Mouse (Mus musculus) neural tube, embryonic 15.5 days (tissue): ENCODE data around the gene Mettl23. TPM values are rescaled to one million over a fixed set of nuclear protein-coding genes. Genes with fewer than 3 reads are reported as not detected.
A peak's percentile ranks its signal among the peaks of the same experiment; 100 is the strongest.

Experiments
- ATAC-seq: fragments of 200-750 bp; cut with Nextera tagmentation; 2 replicates; pipeline ENCODE4 v1.8.0; 2017; ENCODE audit warnings: mild to moderate bottlenecking, moderate TSS enrichment, moderate library complexity; ENCODE audit not compliant: low FRiP score
- H3K27ac ChIP-seq: fragments of 300-500 bp; sonication (generic); replicated peaks from 2 replicates; pipeline ENCODE4 v1.5.1; 2015; ENCODE audit warnings: mild to moderate bottlenecking, inconsistent platforms
- H3K27me3 ChIP-seq: fragments of 300-500 bp; sonication (generic); replicated peaks from 2 replicates; pipeline ENCODE4 v1.6.1; 2015; ENCODE audit warnings: inconsistent platforms
- H3K36me3 ChIP-seq: fragments of 300-500 bp; sonication (generic); 2 replicates; pipeline ENCODE4 v1.6.1; 2015; ENCODE audit warnings: inconsistent platforms
- H3K4me1 ChIP-seq: fragments of 300-500 bp; sonication (generic); 2 replicates; pipeline ENCODE4 v1.6.1; 2015; ENCODE audit warnings: inconsistent platforms
- H3K4me2 ChIP-seq: fragments of 300-500 bp; sonication (generic); 2 replicates; pipeline ENCODE4 v1.6.1; 2015; ENCODE audit warnings: inconsistent platforms, mild to moderate bottlenecking, moderate library complexity
- H3K4me3 ChIP-seq: fragments of 300-500 bp; sonication (generic); replicated peaks from 2 replicates; pipeline ENCODE4 v1.5.1; 2015; ENCODE audit warnings: mild to moderate bottlenecking, inconsistent platforms
- H3K9ac ChIP-seq: fragments of 300-500 bp; sonication (generic); replicated peaks from 2 replicates; pipeline ENCODE4 v1.6.1; 2015; ENCODE audit warnings: mild to moderate bottlenecking, inconsistent platforms
- H3K9me3 ChIP-seq: fragments of 300-500 bp; sonication (generic); replicated peaks from 2 replicates; pipeline ENCODE4 v1.6.1; 2016; ENCODE audit warnings: inconsistent platforms
- WGBS: fragments of 180-500 bp; shearing (Covaris S2); methylation state at CpG from one replicate; pipeline ENCODE4 v1.1.7; 2015; ENCODE audit warnings: mixed read lengths; 5-methylcytosine and 5-hydroxymethylcytosine counted together
- polyA plus RNA-seq: library from polyadenylated mRNA; unstranded; fragments of >200 nt; fragmentation: Nextera tagmentation; extraction: Ambion mirVana; gene quantifications from 2 replicates; pipeline ENCODE4 v1.2.1, GENCODE M21; 2015

Mettl23 gene
- 64.7 and 66.7 TPM in 2 replicates for polyA plus RNA-seq

- under 1% methylated on average over 72 of the region's 72 CpGs for WGBS
These were observed at the start of gene Mettl23, which contains the start of gene Jmjd6 for GRCm38 (mm10) chr11:116843261-116844233. TSS of gene Mettl23 (plus strand) at chr11:116843278. TSS of gene Jmjd6 (minus strand) at chr11:116843449.

GRCm38 (mm10) chr11:116799364-116799763, 43.7 kb upstream of the Mettl23 start:
- WGBS: 84% methylated on average over 5 of the region's 5 CpGs
- H3K9me3 ChIP-seq: no peaks in the 10 kb centered on the region
- no peak overlapping the region for H3K9ac ChIP-seq
- no peak for ATAC-seq
- no peaks in the 10 kb centered on the region for H3K4me1 ChIP-seq
- no peak overlapping the region for H3K4me2 ChIP-seq
- H3K27me3 ChIP-seq: no peaks in the 10 kb centered on the region
- no peak overlapping the region for H3K27ac ChIP-seq
- no peak overlapping the region for H3K4me3 ChIP-seq
- no peaks in the 10 kb centered on the region for H3K36me3 ChIP-seq

More at GRCm38 (mm10) chr11:116843261-116844233, at the start of gene Mettl23, which contains the start of gene Jmjd6:
- Histone ChIP-seq H3K9me3 (no peaks in the 10 kb centered on the region), H3K4me3 (peak within 1 kb of the TSS; percentile 94), H3K36me3 (peaks cover 30% of the 10 kb centered on the region), H3K27ac (peak within 1 kb of the TSS; percentile 99), H3K4me1 (peaks cover 51% of the 10 kb centered on the region), H3K4me2 (peak within 1 kb of the TSS; percentile 80), H3K27me3 (no peaks in the 10 kb centered on the region), H3K9ac (peak within 1 kb of the TSS; percentile 87)
- ATAC-seq: peak; percentile 96

- no peaks in the 10 kb centered on the region for H3K36me3 ChIP-seq
- H3K9me3 ChIP-seq: no peaks in the 10 kb centered on the region
- no peak for ATAC-seq
- H3K27me3 ChIP-seq: no peaks in the 10 kb centered on the region
- 0 out of 2 replicates have a peak, but pooled peaks cover under 1% of the 10 kb centered on the region for H3K4me1 ChIP-seq
- no peak overlapping the region for H3K4me2 ChIP-seq
- 80% methylated on average over 5 of the region's 5 CpGs for WGBS
- no peak overlapping the region for H3K27ac ChIP-seq
- H3K4me3 ChIP-seq: no peak overlapping the region
- H3K9ac ChIP-seq: no peak overlapping the region
These were observed 42.0 kb upstream of the Mettl23 start for GRCm38 (mm10) chr11:116801106-116801505.

- 0 out of 2 replicates have a peak, but pooled peaks cover 4% of the 10 kb centered on the region for H3K4me1 ChIP-seq
- no peak overlapping the region for H3K9ac ChIP-seq
- no peaks in the 10 kb centered on the region for H3K9me3 ChIP-seq
- H3K27me3 ChIP-seq: no peaks in the 10 kb centered on the region
- no peak overlapping the region for H3K4me2 ChIP-seq
- ATAC-seq: no peak
- H3K36me3 ChIP-seq: no peaks in the 10 kb centered on the region
- H3K27ac ChIP-seq: no peak overlapping the region
- H3K4me3 ChIP-seq: no peak overlapping the region
- 96% methylated on average over 5 of the region's 5 CpGs for WGBS
These were observed 40.4 kb upstream of the Mettl23 start for GRCm38 (mm10) chr11:116802709-116803108.

- Histone ChIP-seq H3K27ac (no peak overlapping the region), H3K9ac (no peak overlapping the region), H3K4me1 (peaks cover 33% of the 10 kb centered on the region), H3K27me3 (no peaks in the 10 kb centered on the region), H3K9me3 (no peaks in the 10 kb centered on the region), H3K36me3 (no peaks in the 10 kb centered on the region), H3K4me2 (no peak overlapping the region), H3K4me3 (no peak overlapping the region)
- ATAC-seq: no peak
- 69% methylated on average over 15 of the region's 15 CpGs for WGBS
These were observed 36.7 kb upstream of the Mettl23 start for GRCm38 (mm10) chr11:116806136-116807071.

GRCm38 (mm10) chr11:116807116-116807515, 36.0 kb upstream of the Mettl23 start:
- no peaks in the 10 kb centered on the region for H3K9me3 ChIP-seq
- H3K36me3 ChIP-seq: no peaks in the 10 kb centered on the region
- no peaks in the 10 kb centered on the region for H3K27me3 ChIP-seq
- ATAC-seq: no peak
- peaks cover 39% of the 10 kb centered on the region for H3K4me1 ChIP-seq
- H3K9ac ChIP-seq: no peak overlapping the region
- H3K4me2 ChIP-seq: no peak overlapping the region
- H3K4me3 ChIP-seq: no peak overlapping the region
- no peak overlapping the region for H3K27ac ChIP-seq
- WGBS: 58% methylated on average over 7 of the region's 7 CpGs

GRCm38 (mm10) chr11:116807526-116807925, 35.6 kb upstream of the Mettl23 start:
- Histone ChIP-seq H3K9me3 (no peaks in the 10 kb centered on the region), H3K9ac (no peak overlapping the region), H3K4me2 (no peak overlapping the region), H3K27me3 (no peaks in the 10 kb centered on the region), H3K27ac (peak overlapping the region; percentile 58; the same call in 1 of the 2 replicates), H3K4me3 (no peak overlapping the region), H3K4me1 (peaks cover 43% of the 10 kb centered on the region), H3K36me3 (no peaks in the 10 kb centered on the region)
- ATAC-seq: no peak
- 83% methylated on average over 3 of the region's 3 CpGs for WGBS

- H3K4me1 ChIP-seq: peaks cover 49% of the 10 kb centered on the region
- H3K4me3 ChIP-seq: no peak overlapping the region
- 32% methylated on average over 7 of the region's 7 CpGs for WGBS
- no peak overlapping the region for H3K9ac ChIP-seq
- no peak for ATAC-seq
- no peak overlapping the region for H3K4me2 ChIP-seq
- no peaks in the 10 kb centered on the region for H3K9me3 ChIP-seq
- no peaks in the 10 kb centered on the region for H3K27me3 ChIP-seq
- H3K36me3 ChIP-seq: no peaks in the 10 kb centered on the region
- H3K27ac ChIP-seq: peak overlapping the region; percentile 58
These were observed 35.0 kb upstream of the Mettl23 start for GRCm38 (mm10) chr11:116807938-116808606.

- no peak overlapping the region for H3K9ac ChIP-seq
- no peaks in the 10 kb centered on the region for H3K27me3 ChIP-seq
- no peaks in the 10 kb centered on the region for H3K9me3 ChIP-seq
- peaks cover 57% of the 10 kb centered on the region for H3K4me1 ChIP-seq
- no peak overlapping the region for H3K4me3 ChIP-seq
- no peaks in the 10 kb centered on the region for H3K36me3 ChIP-seq
- H3K4me2 ChIP-seq: no peak overlapping the region
- 77% methylated on average over 11 of the region's 11 CpGs for WGBS
- ATAC-seq: no peak
- no peak overlapping the region for H3K27ac ChIP-seq
These were observed 34.2 kb upstream of the Mettl23 start for GRCm38 (mm10) chr11:116808811-116809395.

- 79% methylated on average over 8 of the region's 8 CpGs for WGBS
- Histone ChIP-seq H3K9ac (no peak overlapping the region), H3K4me1 (peaks cover 63% of the 10 kb centered on the region)
These were observed 33.6 kb upstream of the Mettl23 start for GRCm38 (mm10) chr11:116809520-116809919.

More at GRCm38 (mm10) chr11:116809520-116809919, 33.6 kb upstream of the Mettl23 start:
- no peak overlapping the region for H3K4me2 ChIP-seq
- H3K27ac ChIP-seq: no peak overlapping the region
- H3K4me3 ChIP-seq: no peak overlapping the region
- H3K27me3 ChIP-seq: no peaks in the 10 kb centered on the region
- no peaks in the 10 kb centered on the region for H3K9me3 ChIP-seq
- no peaks in the 10 kb centered on the region for H3K36me3 ChIP-seq
- ATAC-seq: no peak
